Mouse (Mus musculus): ENCODE results near the gene Itgb1. TPM values are rescaled to one million over a fixed set of nuclear protein-coding genes. Genes with fewer than 3 reads are reported as not detected.

Itgb1 gene
- 88.0 and 91.7 TPM in 2 replicates for polyA plus RNA-seq (2015; fragmentation: Nextera tagmentation; extraction: Ambion mirVana)

DNA sequence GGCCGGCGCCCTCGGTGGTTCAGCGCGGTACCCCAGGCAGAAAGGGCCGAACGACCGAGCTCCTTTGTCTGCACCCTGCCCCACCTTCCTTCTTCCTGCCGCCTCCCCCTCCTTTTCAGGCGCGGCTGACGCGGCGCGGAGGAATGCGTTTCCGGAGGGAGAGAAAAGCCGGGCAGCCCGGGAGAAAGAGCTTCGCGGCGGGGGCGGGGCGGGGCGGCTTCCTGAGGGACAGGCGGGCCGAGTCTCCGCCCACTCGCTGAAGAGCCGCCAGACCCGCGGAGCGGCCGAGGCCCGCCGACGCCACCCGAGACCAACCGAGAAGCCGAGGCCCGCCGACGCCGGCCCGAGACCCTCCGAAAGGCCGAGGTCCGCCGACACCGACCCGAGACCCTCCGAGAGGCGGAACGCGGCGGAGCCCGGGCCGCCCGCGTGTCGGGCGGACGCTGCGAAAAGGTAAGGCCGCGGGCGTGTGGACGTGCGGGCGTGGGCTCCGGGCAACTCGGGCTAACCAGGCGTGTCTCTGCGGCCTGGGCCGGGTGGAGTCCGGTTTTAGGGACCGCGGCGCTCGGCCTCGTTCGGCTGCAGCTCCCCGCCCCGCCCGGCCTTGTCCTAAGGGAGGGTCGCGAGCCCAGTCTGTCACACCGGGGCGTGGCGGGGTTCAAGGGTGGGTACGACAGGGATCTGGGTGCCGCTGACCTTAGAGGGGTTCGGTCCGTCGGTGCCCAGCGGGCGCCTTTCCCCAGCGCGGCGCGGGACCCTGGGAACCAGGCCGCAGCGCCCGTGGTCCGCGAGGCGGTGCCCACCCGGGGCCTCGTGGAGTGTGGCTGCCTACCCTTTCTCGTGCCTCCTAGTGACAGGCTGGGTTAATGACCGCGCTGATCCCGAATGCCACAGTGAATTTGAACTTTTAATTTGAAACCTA is at the start of gene Itgb1:
Gene Itgb1 (plus strand): TSS at position 148 of the 922 bp plus-strand sequence.
- Histone ChIP-seq H3K9ac (peak within 1 kb of the TSS; percentile 97), H3K27me3 (no peaks in the 10 kb centered on the region), H3K36me3 (no peaks in the 10 kb centered on the region), H3K27ac (replicated peaks) (peak within 1 kb of the TSS; percentile 100), H3K9me3 (no peaks in the 10 kb centered on the region), H3K4me2 (peak within 1 kb of the TSS; percentile 75), H3K4me3 (peak within 1 kb of the TSS; percentile 89), H3K4me1 (replicated peaks) (peaks cover 30% of the 10 kb centered on the region)
- under 1% methylated on average over 93 of the region's 113 CpGs for WGBS
- peak; percentile 94 for ATAC-seq (ENCODE audit: low FRiP score, low read depth)

DNA sequence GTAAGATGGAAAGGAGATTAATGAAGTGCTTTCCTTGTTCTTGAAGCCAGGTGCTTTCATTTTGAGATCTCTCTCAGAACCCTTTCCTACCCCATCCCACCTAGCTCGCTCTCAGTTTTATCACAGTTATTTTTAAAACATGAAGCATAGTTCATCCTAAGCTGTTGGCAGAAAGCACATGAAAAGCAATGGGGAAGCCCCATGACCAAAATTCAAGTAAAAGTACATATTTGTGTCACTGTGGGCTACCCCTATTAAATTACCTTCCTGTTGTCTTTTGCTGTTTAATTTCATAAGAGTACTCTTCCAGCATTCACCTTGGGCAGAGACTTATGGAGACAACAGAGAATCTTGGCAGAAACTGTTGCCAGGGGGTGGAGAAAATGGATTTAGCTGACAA is 42.4 kb upstream of the Itgb1 start:
- no peak for ATAC-seq (ENCODE audit: low FRiP score, low read depth)
- Histone ChIP-seq H3K4me3 (no peak overlapping the region), H3K36me3 (no peaks in the 10 kb centered on the region), H3K27ac (replicated peaks) (no peak overlapping the region), H3K9ac (no peak overlapping the region), H3K4me2 (no peak overlapping the region), H3K4me1 (replicated peaks) (no peaks in the 10 kb centered on the region), H3K9me3 (no peaks in the 10 kb centered on the region), H3K27me3 (no peaks in the 10 kb centered on the region)
- 89% methylated on average over 1 of the region's 1 CpGs for WGBS

DNA sequence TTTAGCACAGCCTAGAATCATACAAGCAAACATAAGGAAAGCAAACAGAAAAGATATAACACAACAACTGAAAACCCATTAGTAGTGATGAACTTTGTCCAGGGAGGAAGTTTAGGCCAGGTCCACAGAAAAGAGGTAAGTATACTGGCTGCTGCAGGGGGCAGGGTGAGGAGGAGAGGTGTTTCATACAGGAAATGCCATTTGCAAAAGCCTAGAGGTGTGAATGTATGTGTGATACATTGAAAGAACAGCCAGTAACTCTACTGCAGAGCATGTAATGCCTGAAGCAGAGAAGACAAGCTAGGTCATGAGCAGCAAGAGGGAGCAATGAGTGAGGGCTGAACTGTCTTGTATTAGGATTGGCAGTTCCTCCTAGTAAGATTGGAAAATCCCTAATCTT is 40.0 kb upstream of the Itgb1 start:
- Histone ChIP-seq H3K4me2 (no peak overlapping the region), H3K27me3 (no peaks in the 10 kb centered on the region), H3K9me3 (no peaks in the 10 kb centered on the region), H3K27ac (replicated peaks) (no peak overlapping the region), H3K4me1 (replicated peaks) (no peaks in the 10 kb centered on the region), H3K4me3 (no peak overlapping the region), H3K9ac (no peak overlapping the region), H3K36me3 (no peaks in the 10 kb centered on the region)
- ATAC-seq (ENCODE audit: low FRiP score, low read depth) = no peak

DNA sequence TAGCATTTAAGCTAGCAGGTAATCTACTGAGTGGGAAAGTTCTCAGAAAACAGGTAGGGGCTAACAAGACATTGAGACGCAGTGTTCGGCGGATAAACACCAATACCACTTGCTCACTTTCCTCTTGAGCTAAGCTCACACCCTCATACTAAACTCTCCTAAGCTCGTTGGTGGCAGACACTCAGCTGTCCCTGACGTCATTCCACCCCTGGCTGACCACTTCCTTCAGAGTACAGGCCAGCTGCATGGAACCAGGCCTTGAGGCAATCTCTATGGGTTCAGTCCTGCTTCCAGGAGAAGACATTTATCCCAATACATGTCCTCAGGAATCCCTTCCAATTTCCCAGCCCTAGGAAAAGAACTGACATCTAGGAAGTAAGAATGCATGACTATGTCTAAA is 39.0 kb upstream of the Itgb1 start:
- Histone ChIP-seq H3K36me3 (no peaks in the 10 kb centered on the region), H3K27ac (replicated peaks) (no peak overlapping the region), H3K4me1 (replicated peaks) (no peaks in the 10 kb centered on the region), H3K9ac (no peak overlapping the region), H3K9me3 (no peaks in the 10 kb centered on the region), H3K4me2 (no peak overlapping the region), H3K4me3 (no peak overlapping the region), H3K27me3 (no peaks in the 10 kb centered on the region)
- no peak for ATAC-seq (ENCODE audit: low FRiP score, low read depth)
- 83% methylated on average over 5 of the region's 5 CpGs for WGBS

DNA sequence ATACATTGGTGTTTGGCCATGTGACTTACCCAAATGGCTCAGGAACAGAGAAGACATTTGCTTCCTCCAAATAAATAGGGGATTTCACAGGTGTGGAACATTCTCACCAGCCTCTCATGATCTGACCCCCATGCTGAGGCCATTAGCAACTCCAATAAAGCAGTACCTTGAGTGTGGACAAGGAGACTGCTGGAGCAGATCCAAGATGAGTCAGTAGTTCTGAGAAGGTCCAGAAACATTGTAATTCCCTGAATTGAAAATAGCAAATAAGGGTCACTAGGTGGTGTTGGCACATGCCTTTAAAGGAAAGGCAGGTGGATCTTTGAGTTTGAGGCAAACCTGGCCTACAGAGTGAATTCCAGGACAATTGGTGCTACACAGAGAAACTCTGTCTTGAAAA is 37.4 kb upstream of the Itgb1 start:
- no peak overlapping the region for H3K4me2 ChIP-seq
- no peak overlapping the region for H3K27ac ChIP-seq (replicated peaks)
- no peaks in the 10 kb centered on the region for H3K27me3 ChIP-seq
- ATAC-seq (ENCODE audit: low FRiP score, low read depth) = no peak
- H3K9me3 ChIP-seq = no peaks in the 10 kb centered on the region
- no peak overlapping the region for H3K9ac ChIP-seq
- H3K36me3 ChIP-seq = no peaks in the 10 kb centered on the region
- H3K4me1 ChIP-seq (replicated peaks) = no peaks in the 10 kb centered on the region
- H3K4me3 ChIP-seq = no peak overlapping the region

DNA sequence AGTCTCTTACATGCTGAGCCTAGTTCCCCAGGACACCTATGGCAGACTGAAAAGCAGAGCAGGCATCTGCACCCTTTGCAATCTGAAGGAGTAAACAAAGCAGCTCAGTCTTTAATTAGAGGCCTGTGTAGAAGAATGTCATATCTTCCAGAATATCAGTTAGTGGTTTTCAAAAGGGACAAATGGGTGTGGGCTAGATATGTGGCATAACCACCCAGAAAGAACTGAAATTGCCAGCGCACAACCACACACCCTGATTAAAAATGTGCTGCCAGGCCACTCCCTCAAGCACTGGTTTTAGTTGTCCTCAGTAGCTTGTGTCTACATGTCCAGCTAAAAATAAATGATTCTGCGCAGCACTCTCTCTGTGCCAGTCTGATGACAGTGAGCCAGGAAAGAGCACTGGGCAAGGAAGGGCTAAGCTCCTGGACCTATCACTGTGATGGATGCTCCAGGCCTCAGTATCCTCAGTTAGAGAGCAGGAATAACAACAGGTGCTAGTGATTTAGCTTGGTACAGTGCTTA is 35.1 kb upstream of the Itgb1 start:
- no peak overlapping the region for H3K4me2 ChIP-seq
- H3K36me3 ChIP-seq = no peaks in the 10 kb centered on the region
- H3K27me3 ChIP-seq = no peaks in the 10 kb centered on the region
- no peak for ATAC-seq (ENCODE audit: low FRiP score, low read depth)
- WGBS = 87% methylated on average over 2 of the region's 2 CpGs
- H3K27ac ChIP-seq (replicated peaks) = no peak overlapping the region
- no peak overlapping the region for H3K4me3 ChIP-seq
- no peak overlapping the region for H3K9ac ChIP-seq
- peaks cover 18% of the 10 kb centered on the region for H3K4me1 ChIP-seq (replicated peaks)
- H3K9me3 ChIP-seq = no peaks in the 10 kb centered on the region

DNA sequence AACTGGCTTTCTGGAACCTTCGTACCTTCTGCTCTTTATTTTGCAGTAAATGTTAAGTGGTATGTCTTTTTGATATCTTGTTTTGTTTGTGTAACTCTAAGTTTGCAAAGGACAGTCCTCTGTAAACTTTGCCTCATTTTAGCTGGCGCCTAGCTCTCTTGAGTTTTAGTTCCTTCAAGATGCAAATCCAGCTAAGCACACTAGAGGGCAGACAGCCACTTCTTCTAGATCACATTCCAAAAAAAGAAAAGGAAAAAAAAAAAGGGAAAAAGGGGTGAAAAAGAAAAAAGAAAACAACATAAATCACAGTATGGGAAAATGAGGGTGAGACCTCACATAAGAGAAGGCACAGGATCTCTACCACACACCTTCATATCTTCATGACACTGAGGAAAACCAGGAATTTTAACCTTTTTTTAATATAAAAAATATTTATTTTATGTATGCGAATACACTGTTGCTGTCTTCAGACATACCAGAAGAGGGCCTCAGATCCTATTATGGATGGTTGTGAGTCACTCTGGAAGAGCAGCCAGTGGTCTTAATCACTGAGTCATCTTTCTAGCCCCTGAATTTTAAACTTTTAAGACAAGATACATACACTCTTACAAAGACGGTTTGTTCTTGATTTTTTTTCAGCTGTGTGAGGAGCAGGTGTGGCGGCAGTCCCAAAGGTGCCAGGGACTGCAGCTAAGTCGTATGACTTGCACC is 32.9 kb upstream of the Itgb1 start:
- Histone ChIP-seq H3K4me2 (no peak overlapping the region), H3K36me3 (no peaks in the 10 kb centered on the region), H3K4me1 (replicated peaks) (peaks cover 19% of the 10 kb centered on the region), H3K4me3 (no peak overlapping the region), H3K9ac (no peak overlapping the region), H3K27ac (replicated peaks) (no peak overlapping the region), H3K27me3 (no peaks in the 10 kb centered on the region), H3K9me3 (no peaks in the 10 kb centered on the region)
- 46% methylated on average over 6 of the region's 6 CpGs for WGBS
- ATAC-seq (ENCODE audit: low FRiP score, low read depth) = no peak

DNA sequence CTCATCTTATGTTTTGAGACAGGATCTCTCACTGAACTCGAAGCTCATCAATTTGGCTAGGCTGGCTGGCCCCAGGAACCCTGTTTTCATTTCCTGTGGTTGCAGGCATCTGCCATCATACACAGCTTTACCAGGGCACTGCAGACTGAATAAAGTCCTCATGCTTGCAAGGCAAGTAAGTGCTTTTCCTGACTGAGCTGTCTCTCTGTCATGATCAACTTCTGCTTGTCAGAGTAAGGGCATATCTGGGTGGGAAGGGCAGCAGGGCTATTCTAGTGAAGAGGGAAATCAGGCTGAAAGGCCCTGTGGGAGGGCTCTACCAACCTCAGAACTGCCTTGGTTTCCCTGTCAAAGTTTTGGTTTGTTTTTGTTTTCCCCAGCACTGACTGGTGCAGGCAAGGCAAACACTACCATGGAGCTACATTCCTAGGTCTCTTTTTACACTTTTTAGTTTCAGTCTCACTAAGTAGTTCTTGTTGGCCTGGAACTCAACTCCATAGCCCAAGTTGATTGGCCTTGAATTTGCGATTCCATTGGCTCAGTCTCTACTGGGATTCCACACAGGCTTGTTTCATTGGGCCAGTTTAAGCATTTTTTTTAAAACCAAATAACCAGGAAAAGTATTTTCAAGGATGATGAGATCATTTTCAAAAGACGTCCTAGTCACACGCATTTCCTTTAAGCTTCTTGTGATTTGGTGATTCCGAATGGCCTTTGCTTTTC is 31.7 kb upstream of the Itgb1 start:
- H3K9ac ChIP-seq = no peak overlapping the region
- H3K4me2 ChIP-seq = peak overlapping the region; percentile 67
- 36% methylated on average over 5 of the region's 5 CpGs for WGBS
- no peaks in the 10 kb centered on the region for H3K36me3 ChIP-seq
- no peak overlapping the region for H3K4me3 ChIP-seq
- H3K4me1 ChIP-seq (replicated peaks) = peaks cover 19% of the 10 kb centered on the region
- no peaks in the 10 kb centered on the region for H3K9me3 ChIP-seq
- no peaks in the 10 kb centered on the region for H3K27me3 ChIP-seq
- H3K27ac ChIP-seq (replicated peaks) = peak overlapping the region; percentile 77
- ATAC-seq (ENCODE audit: low FRiP score, low read depth) = no peak

DNA sequence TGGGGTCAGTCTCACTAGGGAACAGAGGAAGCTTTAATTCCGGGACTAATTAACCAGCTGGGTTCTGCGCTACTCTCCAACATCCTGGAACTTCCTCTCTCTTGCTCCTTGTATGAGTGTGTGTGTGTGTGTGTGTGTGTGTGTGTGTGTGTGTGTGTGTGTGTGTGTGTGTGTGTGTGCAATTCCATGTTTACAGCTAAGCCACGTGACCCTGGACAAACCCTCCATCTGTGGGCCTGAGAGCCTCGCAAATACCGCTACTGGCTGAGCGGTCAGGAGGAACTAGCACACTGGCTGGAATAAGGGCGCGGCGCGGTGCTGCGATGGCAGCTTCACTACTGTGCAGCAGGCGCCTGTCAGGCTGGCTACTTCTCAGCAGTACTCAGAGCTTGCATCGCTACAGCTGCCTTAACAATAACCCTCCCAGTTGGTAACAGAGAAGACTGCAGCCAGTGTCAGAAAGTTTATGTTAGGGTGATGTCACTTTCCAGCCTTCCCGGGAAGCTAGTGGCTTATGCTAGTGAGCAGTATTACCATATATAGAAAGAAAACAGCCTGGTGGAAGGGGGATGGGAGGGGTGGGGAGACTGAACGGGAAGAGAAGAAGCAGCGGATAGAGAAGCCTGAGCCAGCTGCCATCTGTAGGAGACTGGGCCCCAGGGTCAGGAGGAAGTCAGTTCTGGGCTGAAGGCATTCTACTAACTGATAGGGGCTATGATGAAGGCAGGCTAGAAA is 30.9 kb upstream of the Itgb1 start:
- H3K27ac ChIP-seq (replicated peaks) = peak overlapping the region; percentile 77
- WGBS = under 1% methylated on average over 16 of the region's 16 CpGs
- peak overlapping the region; percentile 30 for H3K4me3 ChIP-seq
- H3K9me3 ChIP-seq = no peaks in the 10 kb centered on the region
- no peaks in the 10 kb centered on the region for H3K36me3 ChIP-seq
- ATAC-seq (ENCODE audit: low FRiP score, low read depth) = peak; percentile 91
- H3K9ac ChIP-seq = 0 out of 2 replicates have a peak overlapping the region, but pooled peaks have one; percentile 9
- no peaks in the 10 kb centered on the region for H3K27me3 ChIP-seq
- peak overlapping the region; percentile 67 for H3K4me2 ChIP-seq
- peaks cover 19% of the 10 kb centered on the region for H3K4me1 ChIP-seq (replicated peaks)

DNA sequence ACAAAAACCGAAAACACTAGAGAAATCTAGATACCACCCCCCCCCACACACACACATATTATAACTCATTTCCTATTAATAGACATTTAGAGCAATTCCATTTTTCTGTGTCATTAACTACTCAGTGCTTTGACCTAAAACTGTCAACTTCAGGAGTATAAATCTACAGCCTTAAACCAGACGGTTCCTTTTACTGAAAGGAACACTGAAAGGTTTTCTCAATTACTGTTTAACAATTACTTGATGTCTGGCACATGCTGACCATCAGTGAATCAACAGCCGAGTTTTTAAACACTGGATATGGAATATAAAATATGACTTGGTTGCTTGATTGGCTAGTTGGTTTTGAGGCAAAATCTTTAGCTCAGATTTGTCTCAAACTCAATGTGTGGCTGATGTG is 23.3 kb upstream of the Itgb1 start:
- no peak for ATAC-seq (ENCODE audit: low FRiP score, low read depth)
- H3K36me3 ChIP-seq = no peaks in the 10 kb centered on the region
- 68% methylated on average over 3 of the region's 3 CpGs for WGBS
- no peak overlapping the region for H3K4me2 ChIP-seq
- no peak overlapping the region for H3K4me3 ChIP-seq
- no peak overlapping the region for H3K9ac ChIP-seq
- no peaks in the 10 kb centered on the region for H3K27me3 ChIP-seq
- H3K27ac ChIP-seq (replicated peaks) = no peak overlapping the region
- no peaks in the 10 kb centered on the region for H3K9me3 ChIP-seq
- no peaks in the 10 kb centered on the region for H3K4me1 ChIP-seq (replicated peaks)

DNA sequence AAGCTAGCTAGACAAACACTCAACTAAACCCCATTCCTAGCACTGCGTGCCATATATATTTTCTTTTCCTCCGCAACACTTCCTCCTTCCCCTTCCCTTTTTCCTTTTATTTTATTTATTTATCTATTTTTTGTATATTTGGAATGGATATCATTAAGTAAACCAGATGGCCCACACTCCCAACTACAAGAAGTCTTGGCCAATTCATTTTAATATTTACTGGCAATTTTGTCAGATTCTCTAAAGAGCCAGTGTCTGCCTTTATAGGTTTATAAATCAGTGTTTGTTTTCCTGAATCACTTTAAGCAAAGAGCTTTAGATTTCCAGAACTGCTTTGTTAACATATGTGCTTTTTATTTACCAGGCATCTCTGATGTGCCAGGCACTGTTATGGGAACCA is 22.8 kb upstream of the Itgb1 start:
- WGBS = 96% methylated on average over 2 of the region's 2 CpGs
- H3K4me2 ChIP-seq = no peak overlapping the region
- H3K9me3 ChIP-seq = no peaks in the 10 kb centered on the region
- H3K27ac ChIP-seq (replicated peaks) = no peak overlapping the region
- ATAC-seq (ENCODE audit: low FRiP score, low read depth) = no peak
- no peaks in the 10 kb centered on the region for H3K27me3 ChIP-seq
- no peak overlapping the region for H3K9ac ChIP-seq
- H3K4me1 ChIP-seq (replicated peaks) = no peaks in the 10 kb centered on the region
- no peaks in the 10 kb centered on the region for H3K36me3 ChIP-seq
- no peak overlapping the region for H3K4me3 ChIP-seq
